Mouse (Mus musculus): ENCODE results near the gene Lamp1. TPM values are rescaled to one million over a fixed set of nuclear protein-coding genes. Genes with fewer than 3 reads are reported as not detected.
"Not testable (repeated sequence)": the region's sequence is repeated elsewhere in the genome, so short reads cannot be mapped to it uniquely, and the experiment has no call there.

Gene Lamp1
- polyA plus RNA-seq, 1 experiment: 531 TPM

GRCm38 (mm10) chr8:13124897-13125296 lies 34.1 kb upstream of the Lamp1 start:
- no peak overlapping the region for H3K4me3 ChIP-seq
- H3K4me2 ChIP-seq (ENCODE audit: low read depth): no peak overlapping the region
- no peaks in the 10 kb centered on the region for H3K79me2 ChIP-seq (ENCODE audit: control insufficient read depth, insufficient read depth)
- H3K36me3 ChIP-seq (ENCODE audit: control insufficient read depth, insufficient read depth): peaks cover 22% of the 10 kb centered on the region
- TF ChIP-seq SRF (IDR thresholded peaks at IDR 0.05; ENCODE audit: control insufficient read depth, insufficient read length, low read depth) (no peak), USF1 (IDR thresholded peaks at IDR 0.05; ENCODE audit: low read depth) (no peak), MAX (IDR thresholded peaks at IDR 0.05; ENCODE audit: low read depth) (no peak), CEBPB (IDR thresholded peaks at IDR 0.05; ENCODE audit: insufficient read depth, poor library complexity, severe bottlenecking) (no peak), TCF3 (IDR thresholded peaks at IDR 0.05; ENCODE audit: insufficient read length, low read depth) (no peak), E2F4 (IDR thresholded peaks at IDR 0.05; ENCODE audit: insufficient read depth) (no peak), MYOG (IDR thresholded peaks at IDR 0.05; ENCODE audit: control insufficient read depth in 1 of 3, insufficient read depth in 1 of 3, insufficient read length in 2 of 3, low read depth in 2 of 3) (no peak), POLR2AphosphoS2 (IDR thresholded peaks at IDR 0.05; ENCODE audit: insufficient read length, low read depth) (no peak), TCF12 (IDR thresholded peaks at IDR 0.05; ENCODE audit: insufficient read depth, poor library complexity, severe bottlenecking) (no peak), MYOD1 (IDR thresholded peaks at IDR 0.05; ENCODE audit: control insufficient read depth in 1 of 3, insufficient read length in 2 of 3, low read depth in 2 of 3) (no peak), REST (IDR thresholded peaks at IDR 0.05; ENCODE audit: insufficient read depth, insufficient read length) (no peak), POLR2A (IDR thresholded peaks at IDR 0.05; ENCODE audit: insufficient read length, low read depth) (no peak)
- no peaks in the 10 kb centered on the region for H3K27me3 ChIP-seq (ENCODE audit: control insufficient read depth, insufficient read depth, insufficient read length)
- no peak overlapping the region for H3ac ChIP-seq (ENCODE audit: control insufficient read depth, insufficient read length)

GRCm38 (mm10) chr8:13132220-13132619 lies 26.7 kb upstream of the Lamp1 start:
- H3K36me3 ChIP-seq (ENCODE audit: control insufficient read depth, insufficient read depth): peaks cover 39% of the 10 kb centered on the region
- not testable (repeated sequence) for H3K27me3 ChIP-seq (ENCODE audit: control insufficient read depth, insufficient read depth, insufficient read length); H3K79me2 ChIP-seq (ENCODE audit: control insufficient read depth, insufficient read depth); H3ac ChIP-seq (ENCODE audit: control insufficient read depth, insufficient read length); H3K4me3 ChIP-seq; H3K4me2 ChIP-seq (ENCODE audit: low read depth)

DNA sequence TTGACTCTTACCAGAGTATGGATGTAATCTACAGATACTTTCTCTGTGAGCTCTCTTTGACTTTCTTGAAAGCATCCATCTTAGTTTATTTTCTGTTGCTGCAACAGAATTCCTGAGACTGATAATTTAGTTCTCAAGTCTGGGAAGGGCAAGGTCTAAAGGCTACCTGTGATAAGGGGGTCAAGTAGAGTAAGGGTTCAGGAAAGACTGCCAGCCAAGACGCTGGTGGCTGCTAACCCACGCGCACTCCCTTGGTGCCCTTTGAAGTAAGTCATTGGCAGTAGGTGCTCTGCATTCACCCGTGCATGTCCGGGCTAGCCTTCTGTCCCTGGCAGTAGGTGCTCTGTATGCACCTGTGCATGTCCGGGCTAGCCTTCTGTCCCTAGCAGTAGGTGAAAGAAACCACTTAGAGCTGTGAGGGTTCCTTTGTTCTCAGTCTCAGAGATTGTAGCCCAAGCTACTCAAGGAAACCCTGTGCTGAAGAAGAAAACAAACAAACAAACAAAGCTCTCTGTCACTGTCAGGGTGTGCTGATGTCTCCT lies 19.2 kb upstream of the Lamp1 start:
- TF ChIP-seq MYOG (IDR thresholded peaks at IDR 0.05; ENCODE audit: control insufficient read depth in 1 of 3, insufficient read depth in 1 of 3, insufficient read length in 2 of 3, low read depth in 2 of 3): no peak
- TF ChIP-seq MAX (IDR thresholded peaks at IDR 0.05; ENCODE audit: low read depth): no peak
- no peak for TF ChIP-seq REST (IDR thresholded peaks at IDR 0.05; ENCODE audit: insufficient read depth, insufficient read length)
- TF ChIP-seq E2F4 (IDR thresholded peaks at IDR 0.05; ENCODE audit: insufficient read depth): no peak
- TF ChIP-seq TCF12 (IDR thresholded peaks at IDR 0.05; ENCODE audit: insufficient read depth, poor library complexity, severe bottlenecking): no peak
- no peak overlapping the region for H3K4me2 ChIP-seq (ENCODE audit: low read depth)
- H3K4me3 ChIP-seq: no peak overlapping the region

DNA sequence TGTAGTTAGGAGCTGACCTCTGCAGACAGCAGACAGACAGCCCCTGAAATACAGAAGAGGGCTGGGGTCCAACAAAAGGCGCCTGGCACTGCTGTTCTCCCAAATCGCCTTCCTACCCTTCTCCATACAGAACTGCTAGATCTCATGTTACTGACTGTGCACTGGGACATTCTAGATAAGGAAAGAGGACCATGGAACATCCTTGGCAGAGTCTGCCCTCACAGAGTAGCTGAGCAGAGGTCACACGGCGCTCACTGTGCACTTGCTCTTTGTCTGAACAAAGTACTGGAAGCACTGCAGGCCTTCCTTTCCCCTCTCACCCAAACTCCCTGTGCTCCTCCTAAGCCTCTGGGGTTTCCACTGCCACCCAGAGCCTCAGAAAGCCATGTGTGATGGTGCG lies 17.3 kb upstream of the Lamp1 start:
- Histone ChIP-seq H3K27me3 (ENCODE audit: control insufficient read depth, insufficient read depth, insufficient read length) (no peaks in the 10 kb centered on the region), H3ac (ENCODE audit: control insufficient read depth, insufficient read length) (no peak overlapping the region), H3K4me2 (ENCODE audit: low read depth) (no peak overlapping the region), H3K79me2 (ENCODE audit: control insufficient read depth, insufficient read depth) (no peaks in the 10 kb centered on the region), H3K4me3 (no peak overlapping the region), H3K36me3 (ENCODE audit: control insufficient read depth, insufficient read depth) (peaks cover 36% of the 10 kb centered on the region)
- TF ChIP-seq TCF12 (IDR thresholded peaks at IDR 0.05; ENCODE audit: insufficient read depth, poor library complexity, severe bottlenecking) (no peak), SRF (IDR thresholded peaks at IDR 0.05; ENCODE audit: control insufficient read depth, insufficient read length, low read depth) (no peak), USF1 (IDR thresholded peaks at IDR 0.05; ENCODE audit: low read depth) (no peak), POLR2AphosphoS2 (IDR thresholded peaks at IDR 0.05; ENCODE audit: insufficient read length, low read depth) (no peak), TCF3 (IDR thresholded peaks at IDR 0.05; ENCODE audit: insufficient read length, low read depth) (no peak), E2F4 (IDR thresholded peaks at IDR 0.05; ENCODE audit: insufficient read depth) (no peak), POLR2A (IDR thresholded peaks at IDR 0.05; ENCODE audit: insufficient read length, low read depth) (no peak), CEBPB (IDR thresholded peaks at IDR 0.05; ENCODE audit: insufficient read depth, poor library complexity, severe bottlenecking) (no peak), MYOG (IDR thresholded peaks at IDR 0.05; ENCODE audit: control insufficient read depth in 1 of 3, insufficient read depth in 1 of 3, insufficient read length in 2 of 3, low read depth in 2 of 3) (no peak), REST (IDR thresholded peaks at IDR 0.05; ENCODE audit: insufficient read depth, insufficient read length) (no peak), MYOD1 (IDR thresholded peaks at IDR 0.05; ENCODE audit: control insufficient read depth in 1 of 3, insufficient read length in 2 of 3, low read depth in 2 of 3) (no peak)

More for the DNA sequence above, 19.2 kb upstream of the Lamp1 start:
- Histone ChIP-seq H3K27me3 (ENCODE audit: control insufficient read depth, insufficient read depth, insufficient read length) (no peaks in the 10 kb centered on the region), H3K79me2 (ENCODE audit: control insufficient read depth, insufficient read depth) (no peaks in the 10 kb centered on the region), H3K36me3 (ENCODE audit: control insufficient read depth, insufficient read depth) (peaks cover 41% of the 10 kb centered on the region), H3ac (ENCODE audit: control insufficient read depth, insufficient read length) (no peak overlapping the region)

GRCm38 (mm10) chr8:13148476-13148875 lies 10.5 kb upstream of the Lamp1 start:
- H3K27me3 ChIP-seq (ENCODE audit: control insufficient read depth, insufficient read depth, insufficient read length): no peaks in the 10 kb centered on the region
- H3ac ChIP-seq (ENCODE audit: control insufficient read depth, insufficient read length): no peak overlapping the region
- H3K36me3 ChIP-seq (ENCODE audit: control insufficient read depth, insufficient read depth): peaks cover 8% of the 10 kb centered on the region
- H3K4me2 ChIP-seq (ENCODE audit: low read depth): no peak overlapping the region
- no peak overlapping the region for H3K4me3 ChIP-seq
- TF ChIP-seq MAX (IDR thresholded peaks at IDR 0.05; ENCODE audit: low read depth) (no peak), TCF12 (IDR thresholded peaks at IDR 0.05; ENCODE audit: insufficient read depth, poor library complexity, severe bottlenecking) (no peak), REST (IDR thresholded peaks at IDR 0.05; ENCODE audit: insufficient read depth, insufficient read length) (no peak), SRF (IDR thresholded peaks at IDR 0.05; ENCODE audit: control insufficient read depth, insufficient read length, low read depth) (no peak), TCF3 (IDR thresholded peaks at IDR 0.05; ENCODE audit: insufficient read length, low read depth) (no peak), MYOD1 (IDR thresholded peaks at IDR 0.05; ENCODE audit: control insufficient read depth in 1 of 3, insufficient read length in 2 of 3, low read depth in 2 of 3) (no peak), POLR2AphosphoS2 (IDR thresholded peaks at IDR 0.05; ENCODE audit: insufficient read length, low read depth) (no peak), MYOG (IDR thresholded peaks at IDR 0.05; ENCODE audit: control insufficient read depth in 1 of 3, insufficient read depth in 1 of 3, insufficient read length in 2 of 3, low read depth in 2 of 3) (no peak)
- no peaks in the 10 kb centered on the region for H3K79me2 ChIP-seq (ENCODE audit: control insufficient read depth, insufficient read depth)
